Mouse (Mus musculus) ES-Bruce4 (cell line): Measurements from ENCODE around the gene Etv6.

Experiments used
- CTCF ChIP-seq: IDR thresholded peaks from one replicate; pipeline ENCODE4 v1.8.1; 2011; ENCODE audit warnings: low read depth, low read length
- EP300 ChIP-seq: IDR thresholded peaks from 2 replicates; pipeline ENCODE4 v1.6.1; 2011; ENCODE audit warnings: low read depth, low read length; ENCODE audit not compliant: insufficient read depth

DNA sequence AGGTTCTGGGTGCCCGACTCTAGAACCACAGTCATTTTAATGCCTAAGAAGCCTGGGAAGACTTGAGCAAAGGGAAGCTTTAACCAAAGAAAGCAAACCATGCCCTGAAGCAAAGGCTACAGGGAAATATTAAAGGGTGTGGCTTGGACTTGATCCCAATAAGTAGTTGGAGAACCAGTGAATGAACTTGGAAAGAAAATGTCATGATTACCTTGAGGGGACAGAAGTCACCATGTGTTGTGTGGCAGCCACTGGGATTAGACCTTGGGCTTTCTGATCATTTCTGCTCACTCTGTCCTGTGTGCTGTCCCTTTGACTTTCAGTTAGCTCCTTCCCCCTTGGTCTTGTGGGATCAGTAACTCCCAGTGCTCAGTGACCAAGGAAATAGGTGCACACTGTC lies 38.9 kb downstream of the Etv6 start:
- TF ChIP-seq CTCF (no peak), EP300 (no peak)
